Mouse (Mus musculus) cerebellum, adult 2 months (tissue): Measurements from ENCODE around the gene Slc16a11. TPM values are rescaled to one million over a fixed set of nuclear protein-coding genes. Genes with fewer than 3 reads are reported as not detected.

ENCODE experiments used
- DNase-seq, 2 experiments: peaks; one replicate each; pipeline ENCODE4 v3.0.0; 2021
- H3K27ac ChIP-seq: fragments of 200-500 bp; 2 replicates; pipeline ENCODE4 v1.5.1; 2012; ENCODE audit warnings: low read length, control low read depth, inconsistent platforms; ENCODE audit not compliant: insufficient read depth
- H3K27me3 ChIP-seq: fragments of 200-500 bp; 2 replicates; pipeline ENCODE4 v1.6.1; 2012; ENCODE audit warnings: inconsistent platforms, mild to moderate bottlenecking, low read length, moderate library complexity; ENCODE audit not compliant: control insufficient read depth, insufficient read depth
- H3K4me1 ChIP-seq: fragments of 200-500 bp; 2 replicates; pipeline ENCODE4 v1.6.1; 2011; ENCODE audit warnings: low read length; ENCODE audit not compliant: control insufficient read depth, insufficient read depth
- H3K4me3 ChIP-seq: fragments of 200-500 bp; replicated peaks from 2 replicates; pipeline ENCODE3; 2011; ENCODE audit warnings: mild to moderate bottlenecking, low read depth, low read length, control low read depth; ENCODE audit not compliant: insufficient read depth
- CTCF ChIP-seq: fragments of 200-500 bp; IDR thresholded peaks from 2 replicates; pipeline ENCODE4 v1.5.1; 2011; ENCODE audit warnings: low read depth, mild to moderate bottlenecking, control low read depth, low read length, moderate library complexity, borderline replicate concordance; ENCODE audit not compliant: insufficient read depth
- POLR2A ChIP-seq: fragments of 200-500 bp; IDR thresholded peaks from 2 replicates; pipeline ENCODE4 v1.6.1; 2011; ENCODE audit warnings: low read length, control low read depth, borderline replicate concordance; ENCODE audit not compliant: insufficient read depth
- WGBS: fragments of 180-500 bp; shearing (Covaris S2); methylation state at CpG from one replicate; pipeline ENCODE4 v1.1.7; 2018; 5-methylcytosine and 5-hydroxymethylcytosine counted together
- polyA plus RNA-seq: library from polyadenylated mRNA; depleted of rRNA; stranded (reverse); fragments of >200 nt; gene quantifications from 2 replicates; pipeline ENCODE4 v1.2.3, GENCODE M21; 2012

The Slc16a11 gene
- polyA plus RNA-seq, 1 experiment: 209 TPM

DNA sequence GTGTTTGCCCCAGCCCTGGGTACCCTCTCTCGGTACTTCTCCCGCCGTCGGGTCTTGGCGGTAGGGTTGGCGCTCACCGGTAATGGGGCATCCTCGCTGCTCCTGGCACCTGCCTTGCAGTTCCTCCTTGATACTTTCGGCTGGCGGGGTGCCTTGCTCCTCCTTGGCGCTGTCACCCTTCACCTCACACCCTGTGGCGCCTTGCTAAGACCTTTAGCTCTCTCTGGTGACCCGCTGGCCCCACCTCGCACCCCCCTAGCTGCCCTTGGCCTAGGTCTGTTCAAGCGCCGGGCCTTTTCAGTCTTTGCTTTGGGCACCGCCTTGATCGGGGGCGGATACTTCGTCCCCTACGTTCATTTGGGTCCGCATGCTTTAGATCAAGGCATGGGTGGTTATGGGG is 2.7 kb downstream of the Slc16a11 start:
- Histone ChIP-seq H3K4me3 (peak overlapping the region; percentile 80), H3K4me1 (peaks cover 21% of the 10 kb centered on the region), H3K27me3 (no peaks in the 10 kb centered on the region), H3K27ac (peak overlapping the region; percentile 99)
- WGBS: 8% methylated on average over 22 of the region's 22 CpGs
- peak; percentile 51 to 67 for DNase-seq
- TF ChIP-seq POLR2A: no peak
- no peak for TF ChIP-seq CTCF

DNA sequence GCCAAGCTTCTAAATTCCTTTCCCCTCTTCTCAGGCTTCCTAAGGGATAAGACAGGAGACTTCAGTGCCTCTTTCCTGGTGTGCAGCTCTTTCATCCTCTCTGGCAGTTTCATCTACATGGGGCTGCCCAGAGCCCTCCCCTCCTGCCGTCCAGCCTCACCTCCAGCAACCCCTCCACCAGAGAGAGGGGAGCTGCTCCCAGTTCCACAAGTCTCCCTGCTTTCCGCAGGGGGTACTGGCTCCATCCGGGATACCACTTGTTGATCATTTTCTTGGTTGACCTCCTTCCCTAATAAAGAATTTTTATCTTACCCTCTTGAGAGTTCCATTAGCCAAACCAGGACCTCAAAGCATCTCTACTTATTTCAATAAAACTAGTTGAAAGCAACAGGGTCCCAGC is 3.6 kb downstream of the Slc16a11 start:
- H3K4me1 ChIP-seq: peaks cover 21% of the 10 kb centered on the region
- TF ChIP-seq POLR2A (no peak), CTCF (no peak)
- no peak overlapping the region for H3K27ac ChIP-seq
- 48% methylated on average over 3 of the region's 3 CpGs for WGBS
- peak overlapping the region; percentile 80 for H3K4me3 ChIP-seq
- H3K27me3 ChIP-seq: no peaks in the 10 kb centered on the region
- peak in 1 of 2 experiments; percentile 24 for DNase-seq

DNA sequence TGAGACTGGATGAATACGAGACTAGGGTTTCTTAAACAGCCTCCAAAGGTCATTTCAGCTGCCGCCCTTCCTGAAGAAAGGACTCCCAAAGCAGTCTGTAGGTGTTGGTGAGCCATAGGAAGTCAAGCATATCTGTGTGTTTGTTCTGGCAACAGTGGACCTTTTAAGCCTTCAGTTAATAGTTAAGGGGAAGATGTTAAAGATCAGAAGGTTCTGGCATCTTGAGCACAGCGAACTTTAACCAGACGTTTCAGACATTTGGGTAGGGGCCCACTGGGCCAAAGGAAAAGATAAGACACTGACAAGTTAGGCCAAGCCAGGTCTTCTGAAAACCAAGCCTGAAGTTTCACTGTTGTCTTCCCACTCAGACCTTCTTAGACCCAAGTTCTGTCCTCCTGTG is 5.5 kb downstream of the Slc16a11 start:
- WGBS: 84% methylated on average over 4 of the region's 4 CpGs
- no peak overlapping the region for H3K27ac ChIP-seq
- no peaks in the 10 kb centered on the region for H3K27me3 ChIP-seq
- DNase-seq: no peak
- no peak overlapping the region for H3K4me3 ChIP-seq
- no peak for TF ChIP-seq CTCF
- no peak for TF ChIP-seq POLR2A
- peaks cover 10% of the 10 kb centered on the region for H3K4me1 ChIP-seq

DNA sequence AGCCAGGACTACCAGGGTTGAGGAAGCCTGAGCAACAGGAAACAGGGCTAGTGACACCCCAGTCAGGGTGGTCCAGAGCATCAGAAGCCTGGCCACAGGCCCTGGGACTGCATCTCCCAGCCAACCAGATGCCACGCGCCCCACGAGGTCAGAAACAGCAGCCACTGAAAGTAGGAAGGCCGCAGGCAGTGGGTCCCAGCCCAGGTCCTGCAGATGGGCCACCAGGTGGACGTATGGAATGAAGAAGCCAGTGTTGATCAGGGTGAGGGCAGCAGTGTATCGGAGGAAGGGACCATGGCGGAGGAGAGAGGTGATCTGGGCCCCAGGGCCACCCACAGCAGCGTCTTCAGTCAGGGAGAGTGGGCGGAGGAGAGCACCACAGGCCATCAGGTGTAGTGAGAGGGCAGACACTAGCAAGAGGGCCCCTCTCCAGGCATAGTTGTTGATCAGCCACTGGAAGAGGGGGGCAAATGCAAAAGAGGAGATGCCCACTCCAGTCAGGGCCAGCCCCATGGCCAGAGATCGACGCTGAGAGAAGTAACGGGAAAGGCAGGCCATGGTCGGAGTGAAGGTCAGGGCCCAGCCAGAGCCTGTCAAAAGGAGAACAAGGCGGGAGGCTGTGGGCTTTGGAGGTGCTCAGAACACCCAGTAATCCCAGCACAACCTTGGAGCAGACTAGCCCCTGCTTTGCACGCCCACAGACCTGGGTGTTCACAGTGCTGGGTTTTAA is 6.4 kb downstream of the Slc16a11 start:
- H3K27me3 ChIP-seq: no peaks in the 10 kb centered on the region
- H3K4me1 ChIP-seq: peaks cover 10% of the 10 kb centered on the region
- TF ChIP-seq POLR2A (no peak), CTCF (no peak)
- peak in 1 of 2 experiments; percentile 42 for DNase-seq
- peak overlapping the region; percentile 47; the same call in 1 of the 2 replicates for H3K27ac ChIP-seq
- H3K4me3 ChIP-seq: peak overlapping the region; percentile 82
- 66% methylated on average over 15 of the region's 15 CpGs for WGBS

DNA sequence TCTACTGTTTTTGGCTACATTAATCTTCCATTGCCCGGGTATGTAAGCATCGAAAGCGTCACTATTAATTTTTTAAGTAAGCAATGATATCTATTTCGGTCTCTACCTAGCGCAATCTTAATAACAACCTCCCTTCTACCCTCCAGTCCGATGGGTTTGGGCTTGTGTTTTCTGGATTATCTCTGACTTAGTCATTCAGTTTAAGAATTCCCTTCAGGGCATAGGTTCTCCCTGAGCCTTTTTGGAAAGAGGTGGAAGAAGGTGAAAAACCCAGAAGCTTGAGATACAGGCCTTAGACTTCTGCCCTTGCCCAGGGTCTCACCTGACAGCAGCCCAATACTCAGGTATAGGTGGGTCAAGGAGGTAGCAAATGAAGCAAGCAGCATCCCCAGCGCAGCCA is 7.3 kb downstream of the Slc16a11 start:
- Histone ChIP-seq H3K4me3 (peak overlapping the region; percentile 82), H3K27ac (peak overlapping the region; percentile 88), H3K27me3 (no peaks in the 10 kb centered on the region), H3K4me1 (peaks cover 10% of the 10 kb centered on the region)
- no peak for DNase-seq
- 36% methylated on average over 7 of the region's 7 CpGs for WGBS
- TF ChIP-seq CTCF (no peak), POLR2A (no peak)

DNA sequence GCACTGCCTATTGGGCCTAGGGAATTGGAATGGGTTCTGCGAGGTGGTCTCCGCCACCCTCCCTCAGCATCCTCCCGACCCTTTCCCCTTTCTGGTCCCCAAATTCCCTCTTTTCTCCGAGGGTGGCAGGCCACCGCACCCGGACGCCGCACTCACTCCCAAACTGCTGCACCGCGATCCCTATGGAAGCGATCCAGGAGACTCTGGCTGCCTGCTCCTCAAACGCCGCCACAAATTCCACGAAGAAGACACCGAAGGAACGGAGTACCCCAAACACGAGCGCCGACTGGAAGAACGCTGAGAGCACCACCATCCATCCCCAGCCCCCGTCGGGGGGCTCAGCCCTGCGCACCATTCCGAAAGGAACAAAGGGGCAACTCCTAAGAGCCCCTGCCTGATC is 7.8 kb downstream of the Slc16a11 start:
- H3K4me1 ChIP-seq: peaks cover 10% of the 10 kb centered on the region
- TF ChIP-seq POLR2A (no peak), CTCF (no peak)
- peak; percentile 70 to 75 for DNase-seq
- peak overlapping the region; percentile 88 for H3K27ac ChIP-seq
- WGBS: 1% methylated on average over 24 of the region's 24 CpGs
- no peaks in the 10 kb centered on the region for H3K27me3 ChIP-seq
- H3K4me3 ChIP-seq: peak overlapping the region; percentile 82

DNA sequence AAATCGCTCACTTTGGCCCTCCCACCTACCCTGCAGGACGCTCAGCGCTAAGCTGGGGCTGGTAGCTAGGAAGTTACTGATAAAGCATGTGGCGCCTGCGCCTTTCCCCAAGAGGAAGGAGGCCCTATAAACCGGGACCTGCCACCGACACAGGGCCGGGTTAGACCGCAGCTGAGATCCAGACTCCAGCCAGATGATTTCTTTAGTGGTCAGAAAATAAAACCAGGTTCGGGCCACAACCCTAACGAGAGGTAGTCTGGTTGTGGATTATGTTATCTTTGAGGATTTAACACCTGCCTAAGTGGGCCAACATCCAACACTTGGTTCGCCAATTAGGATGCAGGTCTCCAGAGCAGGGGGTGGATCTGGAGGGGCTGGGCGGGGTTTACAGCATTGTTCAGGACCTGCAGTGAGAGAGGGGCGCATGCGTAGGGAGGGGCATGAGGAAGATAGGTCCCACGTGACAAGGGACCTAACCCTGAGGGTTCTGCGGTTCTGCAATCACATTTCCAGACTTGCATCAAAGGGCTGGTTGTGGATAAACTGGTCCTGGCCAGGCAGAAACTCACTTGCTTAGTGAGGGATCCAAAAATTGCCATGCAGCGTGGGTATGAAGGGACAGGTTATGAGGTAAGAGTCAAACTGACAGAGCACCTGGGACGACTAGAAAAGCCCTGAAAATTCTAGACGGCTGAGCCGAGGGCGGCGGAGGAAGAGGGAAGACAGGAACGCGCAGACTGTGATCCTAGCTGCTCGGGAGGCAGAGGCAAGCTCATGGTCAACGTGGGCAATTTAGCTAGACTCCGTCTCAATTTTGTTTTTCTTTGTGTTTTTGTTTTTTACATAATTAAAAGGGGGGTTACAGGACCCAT is 8.4 kb downstream of the Slc16a11 start, which contains the start of gene Slc16a13:
Gene Slc16a13 (minus strand): TSS at position 334 of the 872 bp plus-strand sequence.
- Histone ChIP-seq H3K27me3 (no peaks in the 10 kb centered on the region), H3K27ac (peak within 1 kb of the TSS; percentile 88), H3K4me3 (peak within 1 kb of the TSS; percentile 82), H3K4me1 (peaks cover 10% of the 10 kb centered on the region)
- TF ChIP-seq POLR2A (peak; percentile 100), CTCF (no peak)
- WGBS: under 1% methylated on average over 28 of the region's 28 CpGs
- peak; percentile 96 to 99 for DNase-seq

DNA sequence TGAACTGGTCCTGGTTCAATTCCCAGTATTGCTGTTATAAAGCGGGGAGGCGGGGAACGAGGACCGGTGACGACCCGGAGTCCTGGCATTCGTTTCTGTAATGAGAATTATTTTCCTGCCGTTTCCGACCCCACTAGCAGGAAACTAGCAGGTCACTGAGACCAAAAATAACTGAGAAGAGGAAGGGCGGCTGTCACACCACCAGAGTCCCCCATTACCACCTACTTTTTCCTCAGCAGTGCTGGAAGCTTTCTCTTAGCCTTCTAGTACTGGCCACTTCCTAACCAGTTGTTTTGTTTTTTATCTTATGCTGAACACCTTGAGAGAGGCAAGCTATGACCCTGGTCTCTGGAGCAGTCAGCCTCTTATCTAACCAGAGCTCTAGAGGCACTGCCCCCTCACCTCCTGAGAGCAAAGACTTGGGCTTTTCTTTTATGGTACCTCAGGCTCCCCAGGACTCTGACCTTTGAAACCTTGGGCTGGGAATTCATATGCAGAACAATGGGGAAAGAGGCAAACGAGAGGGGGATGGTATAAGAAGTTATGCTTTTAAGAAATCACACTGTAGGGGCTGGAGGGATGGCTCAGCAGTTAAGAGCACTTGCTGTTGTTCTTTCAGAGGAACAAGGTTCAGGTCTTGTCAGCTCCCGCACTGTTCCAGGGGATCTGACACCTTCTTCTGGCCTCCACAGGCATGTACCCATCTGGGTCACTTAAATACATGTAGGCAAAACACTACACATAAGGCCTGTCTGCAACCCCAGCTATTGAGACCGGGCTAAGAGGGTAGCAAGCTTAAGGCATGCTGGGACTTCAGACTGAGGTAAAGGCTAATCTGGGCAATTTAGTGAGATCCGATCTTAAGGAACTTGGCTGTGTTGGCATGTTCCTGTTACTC is 9.3 kb downstream of the Slc16a11 start:
- peak overlapping the region; percentile 78 for H3K27ac ChIP-seq
- H3K27me3 ChIP-seq: no peaks in the 10 kb centered on the region
- WGBS: 7% methylated on average over 14 of the region's 14 CpGs
- TF ChIP-seq CTCF (no peak), POLR2A (no peak)
- H3K4me1 ChIP-seq: peaks cover 13% of the 10 kb centered on the region
- DNase-seq: peak in 1 of 2 experiments; percentile 53
- peak overlapping the region; percentile 82 for H3K4me3 ChIP-seq
